Mouse (Mus musculus) liver, postnatal 0 days (tissue): Measurements from ENCODE around the gene Gabrg3. TPM values are rescaled to one million over a fixed set of nuclear protein-coding genes. Genes with fewer than 3 reads are reported as not detected.

Experiments
- ATAC-seq: fragments of 200-750 bp; cut with Nextera tagmentation; 2 replicates; pipeline ENCODE4 v1.8.0; 2017; ENCODE audit warnings: mild to moderate bottlenecking, moderate library complexity
- DNase-seq: peaks from one replicate; pipeline ENCODE4 v3.0.0-alpha.2; 2016
- H3K27ac ChIP-seq: fragments of 300-500 bp; sonication (generic); 2 replicates; pipeline ENCODE4 v1.5.1; 2014; ENCODE audit warnings: antibody characterized with exemption, moderate library complexity, mild to moderate bottlenecking, low read depth
- H3K27me3 ChIP-seq: fragments of 300-500 bp; sonication (generic); 2 replicates; pipeline ENCODE4 v1.6.1; 2014; ENCODE audit warnings: low read length, control low read depth, mixed read lengths; ENCODE audit not compliant: insufficient read depth
- H3K36me3 ChIP-seq: fragments of 300-500 bp; sonication (generic); replicated peaks from 2 replicates; pipeline ENCODE4 v1.6.1; 2014; ENCODE audit warnings: mild to moderate bottlenecking, control low read depth, low read length, moderate library complexity, mixed read lengths; ENCODE audit not compliant: insufficient read depth
- H3K4me1 ChIP-seq: fragments of 300-500 bp; sonication (generic); 2 replicates; pipeline ENCODE4 v1.6.1; 2014; ENCODE audit warnings: antibody characterized with exemption, mild to moderate bottlenecking, control low read depth; ENCODE audit not compliant: insufficient read depth
- H3K4me2 ChIP-seq: fragments of 300-500 bp; sonication (generic); 2 replicates; pipeline ENCODE4 v1.6.1; 2014; ENCODE audit warnings: low read depth, mild to moderate bottlenecking, low read length, moderate library complexity, mixed read lengths
- H3K4me3 ChIP-seq: fragments of 300-500 bp; sonication (generic); 2 replicates; pipeline ENCODE4 v1.5.1; 2014; ENCODE audit warnings: low read depth, low read length
- H3K9ac ChIP-seq: fragments of 300-500 bp; sonication (generic); replicated peaks from 2 replicates; pipeline ENCODE4 v1.6.1; 2014; ENCODE audit warnings: mild to moderate bottlenecking, moderate library complexity
- H3K9me3 ChIP-seq: fragments of 300-500 bp; sonication (generic); 2 replicates; pipeline ENCODE4 v1.6.1; 2016; ENCODE audit warnings: mild to moderate bottlenecking, control low read depth, low read length, mixed read lengths
- CTCF ChIP-seq: sonication (generic); IDR thresholded peaks from 2 replicates; pipeline ENCODE4 v1.5.1; 2016; ENCODE audit warnings: antibody characterized with exemption, low read depth
- EP300 ChIP-seq: IDR thresholded peaks from 2 replicates; pipeline ENCODE4 v1.6.1; 2016; ENCODE audit warnings: antibody characterized with exemption, low read depth, mild to moderate bottlenecking
- WGBS: fragments of 180-500 bp; shearing (Covaris S2); extraction: QIAGEN DNeasy Blood & Tissue Kit; methylation state at CpG from one replicate; pipeline ENCODE4 v1.1.7; 2014; ENCODE audit not compliant: insufficient replicate concordance; 5-methylcytosine and 5-hydroxymethylcytosine counted together
- polyA plus RNA-seq: library from polyadenylated mRNA; unstranded; fragments of >200 nt; fragmentation: Nextera tagmentation; extraction: Ambion mirVana; gene quantifications from 2 replicates; pipeline ENCODE4 v1.2.1, GENCODE M21; 2015

The Gabrg3 gene
- polyA plus RNA-seq, 1 experiment from 2014 or later: not detected

DNA sequence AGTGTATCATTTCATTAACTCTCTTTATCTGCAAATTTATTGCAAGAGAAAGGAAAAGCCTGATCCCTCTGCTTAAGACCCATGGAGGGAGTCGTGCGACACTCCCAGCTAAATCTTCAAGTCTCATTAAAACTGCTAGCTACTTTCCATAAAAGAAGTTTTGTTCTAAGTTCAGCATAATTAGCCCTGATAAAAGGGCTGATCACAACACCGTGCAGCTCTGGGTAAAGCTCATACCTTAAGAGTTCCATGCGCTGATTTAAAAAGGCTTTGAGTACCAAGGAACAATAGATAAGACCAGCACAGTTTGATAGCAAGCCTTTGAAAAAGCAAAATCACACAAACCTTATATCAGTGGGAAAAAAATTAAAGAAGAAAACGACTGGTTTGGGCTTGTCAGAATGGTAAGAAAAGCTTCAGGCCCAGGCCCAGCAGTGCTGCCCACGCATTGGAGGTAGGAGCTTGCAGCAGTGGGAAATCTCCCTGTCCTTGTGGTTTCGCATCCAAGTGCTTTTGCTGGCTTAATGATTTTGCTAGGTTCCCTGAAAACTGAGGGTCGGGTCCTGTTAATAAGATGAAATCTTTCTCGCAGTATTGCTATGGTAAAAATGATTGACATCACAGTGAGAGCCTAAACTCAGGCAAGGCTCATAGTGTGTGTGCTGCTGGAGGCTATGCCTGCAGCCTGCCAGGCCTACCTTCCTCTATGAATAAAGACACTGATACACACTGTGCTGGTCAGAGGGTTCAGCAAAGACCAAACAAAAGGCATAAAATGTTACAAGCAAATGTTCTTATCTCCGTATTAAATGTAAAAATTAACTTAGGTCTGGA is 621.2 kb downstream of the Gabrg3 start:
- 71% methylated on average over 10 of the region's 10 CpGs for WGBS
- Histone ChIP-seq H3K4me3 (no peak overlapping the region), H3K4me1 (no peaks in the 10 kb centered on the region), H3K27me3 (no peaks in the 10 kb centered on the region), H3K9me3 (no peaks in the 10 kb centered on the region), H3K9ac (no peak overlapping the region), H3K27ac (no peak overlapping the region), H3K36me3 (no peaks in the 10 kb centered on the region), H3K4me2 (no peak overlapping the region)
- TF ChIP-seq EP300: no peak
- ATAC-seq: no peak
- DNase-seq: no peak

- H3K4me2 ChIP-seq: no peak overlapping the region
- no peak overlapping the region for H3K4me3 ChIP-seq
- H3K4me1 ChIP-seq: no peaks in the 10 kb centered on the region
- no peak overlapping the region for H3K27ac ChIP-seq
- WGBS: 78% methylated on average over 6 of the region's 6 CpGs
- no peak for DNase-seq
- no peaks in the 10 kb centered on the region for H3K9me3 ChIP-seq
- no peaks in the 10 kb centered on the region for H3K36me3 ChIP-seq
- TF ChIP-seq CTCF (no peak), EP300 (no peak)
- no peak for ATAC-seq
- no peaks in the 10 kb centered on the region for H3K27me3 ChIP-seq
- no peak overlapping the region for H3K9ac ChIP-seq
Observed at GRCm38 (mm10) chr7:56729225-56729624, 657.8 kb downstream of the Gabrg3 start.

Other genes starting within 250 kb of the Gabrg3 start
- 0.02 TPM in 1 of 2 replicates, not detected in the other for gene Gabrb3, start 32.5 kb upstream of the Gabrg3 start, polyA plus RNA-seq
- not detected in 2 replicates for gene Gabra5, start 122.9 kb upstream of the Gabrg3 start, polyA plus RNA-seq